ENCODE assay signal across 9 mouse cellular contexts in the genomic region with DNA sequence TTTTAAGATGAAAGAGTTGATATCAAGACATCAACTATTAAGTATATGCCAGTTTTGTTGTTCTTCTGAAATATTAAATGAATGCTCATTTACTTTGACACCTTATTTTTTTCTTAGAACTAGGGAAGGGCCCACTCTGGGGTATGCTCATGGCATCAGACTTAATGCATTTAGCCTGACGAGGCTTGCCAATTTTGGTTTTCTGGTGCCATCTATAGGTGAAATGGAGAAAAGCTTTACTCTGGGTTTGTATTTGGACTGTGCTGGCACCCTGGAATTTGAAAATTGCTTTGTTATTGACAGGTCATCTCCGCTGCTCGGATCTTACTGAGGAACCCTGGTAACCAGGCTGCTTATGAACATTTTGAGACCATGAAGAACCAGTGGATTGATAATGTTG. TPM values are rescaled to one million over a fixed set of nuclear protein-coding genes. Genes with fewer than 3 reads are reported as not detected.
A peak's percentile ranks its signal among the peaks of the same experiment; 100 is the strongest.
DNase-seq lines count a peak whose midpoint lies in the region; ATAC-seq and TF ChIP-seq lines count a peak whose summit lies in the region.
"Had no signal": no experiment of that assay in that cellular context is flagged by ENCODE, and none has a peak within 500 bp of the region (broad histone marks: within the 10 kb centered on the region; RNA-seq: fewer than 3 reads in every experiment).

No protein-coding gene starts in this region.

- TF ChIP-seq POLR2A in kidney, adult 2 months (IDR thresholded peaks at IDR 0.05; ENCODE audit: low read depth, low read length): no peak
- TF ChIP-seq POLR2A in MEL (IDR thresholded peaks at IDR 0.05; ENCODE audit: control insufficient read depth in 1 of 2, insufficient read depth in 1 of 2, low read depth in 1 of 2, low read length in 2 of 2, poor library complexity in 1 of 2): no peak

- peaks cover 23% of the 10 kb centered on the region for H3K36me3 ChIP-seq in kidney, adult 2 months (ENCODE audit: control insufficient read depth, insufficient read depth, low read length)
- peaks cover 0 to 3% of the 10 kb centered on the region in 2 experiments; a peak in 3 of 4 replicates for H3K36me3 ChIP-seq in MEL (ENCODE audit: control insufficient read depth in 1 of 2, insufficient read depth in 2 of 2, low read length in 2 of 2)
- peaks cover 47% of the 10 kb centered on the region for H3K36me3 ChIP-seq in lung, postnatal 0 days (ENCODE audit: insufficient read depth, low read length)

- TF ChIP-seq CTCF in kidney, adult 2 months (conservative IDR thresholded peaks at IDR 0.05; ENCODE audit: insufficient read depth, insufficient read length, low read depth, low read length): peak; percentile 30; the same call in 1 of the 2 replicates
- peak; percentile 30 to 82 (median 49); a peak in 5 of 6 replicates for TF ChIP-seq CTCF in MEL (IDR thresholded peaks at IDR 0.05 in 2 of 3, conservative IDR thresholded peaks at IDR 0.05 in 1 of 3; ENCODE audit: control insufficient read depth in 1 of 3, insufficient read depth in 1 of 3, low read depth in 2 of 3, low read length in 3 of 3, poor library complexity in 1 of 3, severe bottlenecking in 1 of 3)
- TF ChIP-seq CTCF in lung, postnatal 0 days (IDR thresholded peaks at IDR 0.05): peak; percentile 63

- H3K9me3 ChIP-seq in MEL (replicated peaks; ENCODE audit: insufficient read depth, low read length): no peaks in the 10 kb centered on the region
- H3K9me3 ChIP-seq in lung, postnatal 0 days (ENCODE audit: low read length): no peaks in the 10 kb centered on the region
- H3K9me3 ChIP-seq: liver, embryonic 13.5 days had no signal

- TF ChIP-seq EP300 in MEL (IDR thresholded peaks at IDR 0.05; ENCODE audit: low read depth in 1 of 2, low read length in 2 of 2): no peak
- no peak for TF ChIP-seq EP300 in lung, postnatal 0 days (IDR thresholded peaks at IDR 0.05)

- no peak overlapping the region for H3K9ac ChIP-seq in MEL (ENCODE audit: control insufficient read depth, low read depth, low read length, poor library complexity, severe bottlenecking)
- no peak overlapping the region for H3K9ac ChIP-seq in lung, postnatal 0 days (replicated peaks; ENCODE audit: low read depth)
- H3K9ac ChIP-seq: liver, embryonic 13.5 days had no signal

- peak; percentile 93 for TF ChIP-seq RAD21 in MEL (IDR thresholded peaks at IDR 0.05; ENCODE audit: low read depth, low read length)

- DNase-seq in kidney, adult 2 months: peak; percentile 56
- no peak for DNase-seq in kidney, adult 18-20 months
- DNase-seq in A20 (ENCODE audit: low read depth, low spot score) (peak; percentile 61), MEL (ENCODE audit: low read depth, low spot score) (peak; percentile 62)
- DNase-seq in embryo, embryonic 10.5 days (ENCODE audit: low spot score): peak; percentile 74
- DNase-seq in lung, postnatal 0 days (ENCODE audit: low spot score): peak; percentile 40
- no peak for DNase-seq in adrenal gland, postnatal 14 days
- DNase-seq in urinary bladder, postnatal 36 days (ENCODE audit: low spot score in 2 of 2): no peak
- DNase-seq: liver, embryonic 13.5 days had no signal

- no peaks in the 10 kb centered on the region for H3K27me3 ChIP-seq in kidney, adult 2 months (replicated peaks; ENCODE audit: control insufficient read depth, insufficient read depth, low read length)
- H3K27me3 ChIP-seq in MEL (ENCODE audit: control insufficient read depth in 1 of 2, insufficient read depth in 2 of 2, low read length in 2 of 2): no peaks in the 10 kb centered on the region
- no peaks in the 10 kb centered on the region for H3K27me3 ChIP-seq in lung, postnatal 0 days (replicated peaks; ENCODE audit: insufficient read depth, low read length)
- H3K27me3 ChIP-seq: liver, embryonic 13.5 days had no signal

- WGBS in kidney, adult 2 months: 45% methylated on average over 3 of the region's 3 CpGs
- WGBS in lung, postnatal 0 days: 51% methylated on average over 3 of the region's 3 CpGs

- H3K79me2 ChIP-seq in MEL (ENCODE audit: control insufficient read depth, insufficient read depth, low read length, poor library complexity): no peaks in the 10 kb centered on the region

- no peak overlapping the region for H3K4me2 ChIP-seq in lung, postnatal 0 days (replicated peaks; ENCODE audit: low read depth, low read length)
- H3K4me2 ChIP-seq: liver, embryonic 13.5 days had no signal

- no peak overlapping the region for H3K4me3 ChIP-seq in kidney, adult 2 months (ENCODE audit: insufficient read depth, low read depth, low read length)
- no peak overlapping the region for H3K4me3 ChIP-seq in MEL (ENCODE audit: control insufficient read depth in 1 of 2, insufficient read depth in 1 of 2, low read depth in 2 of 2, low read length in 2 of 2)
- no peak overlapping the region for H3K4me3 ChIP-seq in lung, postnatal 0 days (ENCODE audit: low read depth, low read length)
- H3K4me3 ChIP-seq: liver, embryonic 13.5 days had no signal

- H3K27ac ChIP-seq in kidney, adult 2 months (ENCODE audit: insufficient read depth, low read depth, low read length): no peak overlapping the region
- no peak overlapping the region for H3K27ac ChIP-seq in MEL (ENCODE audit: control insufficient read depth, low read depth, low read length)
- H3K27ac ChIP-seq in lung, postnatal 0 days (ENCODE audit: low read length): no peak overlapping the region
- H3K27ac ChIP-seq: liver, embryonic 13.5 days had no signal

- ATAC-seq in lung, postnatal 0 days: peak; percentile 40; the same call in 1 of the 2 replicates

- H3K4me1 ChIP-seq in kidney, adult 2 months (ENCODE audit: control insufficient read depth, insufficient read depth, low read length): no peaks in the 10 kb centered on the region
- H3K4me1 ChIP-seq in MEL (ENCODE audit: control insufficient read depth in 1 of 2, insufficient read depth in 2 of 2, low read length in 2 of 2): 0 out of 4 replicates have a peak, but pooled peaks cover 0 to 2% of the 10 kb centered on the region in 2 experiments
- H3K4me1 ChIP-seq in lung, postnatal 0 days (ENCODE audit: insufficient read depth, low read depth, low read length): no peaks in the 10 kb centered on the region
- H3K4me1 ChIP-seq: liver, embryonic 13.5 days had no signal

TF ChIP-seq in MEL, 35 proteins besides CTCF, POLR2A, EP300 and RAD21:
- TF ChIP-seq SMC3 (IDR thresholded peaks at IDR 0.05; ENCODE audit: low read depth, low read length): peak; percentile 74
- no peak for TF ChIP-seq UBTF (IDR thresholded peaks at IDR 0.05; ENCODE audit: borderline replicate concordance, insufficient read depth, low read depth, low read length)
- TF ChIP-seq MYB (IDR thresholded peaks at IDR 0.05; ENCODE audit: low read depth, low read length): no peak
- TF ChIP-seq NRF1 (IDR thresholded peaks at IDR 0.05; ENCODE audit: insufficient read depth, low read depth, low read length, poor library complexity, severe bottlenecking): no peak
- TF ChIP-seq POLR2AphosphoS2 (IDR thresholded peaks at IDR 0.05; ENCODE audit: low read length): no peak
- TF ChIP-seq SIN3A (IDR thresholded peaks at IDR 0.05; ENCODE audit: low read length): 0 out of 2 replicates have a peak, but pooled peaks have one; percentile 22
- TF ChIP-seq USF2 (IDR thresholded peaks at IDR 0.05; ENCODE audit: borderline replicate concordance in 1 of 2, insufficient read depth in 1 of 2, low read depth in 1 of 2, low read length in 2 of 2): no peak
- TF ChIP-seq ZC3H11A (IDR thresholded peaks at IDR 0.05; ENCODE audit: low read depth, low read length): peak; percentile 82
- no peak for TF ChIP-seq TBP (IDR thresholded peaks at IDR 0.05; ENCODE audit: low read depth, low read length)
- TF ChIP-seq MAZ (IDR thresholded peaks at IDR 0.05; ENCODE audit: low read depth, low read length): no peak

RNA-seq across cellular contexts. Expression of gene Ap3m1, which starts 33.3 kb away (rescaled TPM):
- 23.5 and 25.5 TPM in 2 replicates for polyA plus RNA-seq in kidney, adult 2 months (2012; rRNA removed)
- 27.9 and 31.8 TPM in 2 replicates for total RNA-seq in MEL (2012; rRNA removed)
- 10 to 100 TPM in 1 of 2 experiments, not detected in 1; 47.4 TPM for polyA plus RNA-seq in MEL (2012; ENCODE audit: insufficient read depth in 1 of 2, insufficient read length in 2 of 2, low read depth in 1 of 2, low replicate concordance in 2 of 2, missing spikeins in 1 of 2)
- polyA plus RNA-seq in lung, postnatal 0 days (2015; fragmentation: Nextera tagmentation; extraction: Ambion mirVana): 39.3 and 41.1 TPM in 2 replicates
- 87.7 and 99.3 TPM in 2 replicates for total RNA-seq in adrenal gland, postnatal 14 days (2021)

RNA-seq across cellular contexts. Expression of gene Adk, which starts 33.4 kb away (rescaled TPM):
- 92.5 and 121 TPM in 2 replicates for polyA plus RNA-seq in kidney, adult 2 months (2012; rRNA removed)
- total RNA-seq in MEL (2012; rRNA removed): 102 and 125 TPM in 2 replicates
- 100 to 1,000 TPM in 1 of 2 experiments, 10 to 100 TPM in 1; 69.0 to 479 TPM for polyA plus RNA-seq in MEL (2012; ENCODE audit: insufficient read depth in 1 of 2, insufficient read length in 2 of 2, low read depth in 1 of 2, low replicate concordance in 2 of 2, missing spikeins in 1 of 2)
- 238 and 275 TPM in 2 replicates for polyA plus RNA-seq in lung, postnatal 0 days (2015; fragmentation: Nextera tagmentation; extraction: Ambion mirVana)
- total RNA-seq in adrenal gland, postnatal 14 days (2021): 97.4 and 164 TPM in 2 replicates

Comparison
In these comparisons a context has a peak if more than half of its experiments do, and no peak if none do; other contexts are left out.
1. DNase-seq: peak in kidney, adult 2 months (single experiment), A20 (single experiment), MEL (single experiment), embryo, embryonic 10.5 days (single experiment) and lung, postnatal 0 days (single experiment); none in kidney, adult 18-20 months (single experiment), adrenal gland, postnatal 14 days (single experiment) and urinary bladder, postnatal 36 days (0 of 2).
2. Peak in every context shown above with its lines, with median percentiles within 50 percentile points of each other: CTCF ChIP-seq.